Mouse (Mus musculus): ENCODE data around the gene Tgoln1.

DNA sequence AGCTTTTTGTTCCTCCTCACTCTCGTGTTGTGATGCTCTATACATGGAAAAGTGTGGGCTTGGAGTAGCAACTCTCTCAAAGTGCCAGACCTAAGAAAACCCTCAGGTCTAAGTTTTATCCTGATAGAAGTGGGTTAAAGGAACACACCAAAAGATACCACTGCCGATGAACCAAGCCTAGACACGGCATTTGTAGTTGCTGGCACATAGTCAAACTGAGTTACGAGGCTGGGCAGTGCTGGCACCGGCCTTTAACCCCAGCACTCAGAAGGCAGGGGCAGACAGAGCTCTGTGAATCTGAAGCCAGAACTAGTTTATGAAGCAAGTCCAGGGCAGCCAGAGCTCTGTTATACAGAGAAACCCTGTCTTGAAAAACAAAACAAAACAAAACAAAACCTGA lies 9.1 kb downstream of the Tgoln1 start:
- TF ChIP-seq CTCF (IDR thresholded peaks at IDR 0.05; ENCODE audit: low read depth, low read length) (no peak), GATA1 (IDR thresholded peaks at IDR 0.05; ENCODE audit: borderline replicate concordance, low read length) (no peak), TAL1 (conservative IDR thresholded peaks at IDR 0.05; ENCODE audit: low read depth, low read length) (no peak), POLR2AphosphoS5 (IDR thresholded peaks at IDR 0.05; ENCODE audit: insufficient replicate concordance, low read depth, low read length) (no peak), GATA2 (IDR thresholded peaks at IDR 0.05; ENCODE audit: borderline replicate concordance, low read depth, low read length) (no peak)
